Comparison of ENCODE assay signal across 29 mouse cellular contexts in genomic region chr6:86176236-86176635, GRCm38 (mm10). TPM values are rescaled to one million over a fixed set of nuclear protein-coding genes. Genes with fewer than 3 reads are reported as not detected.
DNase-seq lines count a peak whose midpoint lies in the region; ATAC-seq and TF ChIP-seq lines count a peak whose summit lies in the region.
"Had no signal": no experiment of that assay in that cellular context is flagged by ENCODE, and none has a peak within 500 bp of the region (broad histone marks: within the 10 kb centered on the region; RNA-seq: fewer than 3 reads in every experiment).

No protein-coding gene starts in this region.

- H3K27me3 ChIP-seq in lung, postnatal 0 days (replicated peaks; ENCODE audit: insufficient read depth, low read length) = no peaks in the 10 kb centered on the region
- H3K27me3 ChIP-seq: embryonic facial prominence, embryonic 12.5 days; forebrain, embryonic 12.5 days; heart, embryonic 13.5 days; limb, embryonic 12.5 days; midbrain, embryonic 15.5 days; stomach, embryonic 15.5 days had no signal

- no peak overlapping the region for H3K9ac ChIP-seq in lung, postnatal 0 days (replicated peaks; ENCODE audit: low read depth)
- H3K9ac ChIP-seq: embryonic facial prominence, embryonic 12.5 days; forebrain, embryonic 12.5 days; forebrain, postnatal 0 days; heart, embryonic 13.5 days; limb, embryonic 12.5 days; liver, embryonic 15.5 days; midbrain, embryonic 15.5 days; stomach, embryonic 15.5 days had no signal

- no peaks in the 10 kb centered on the region for H3K4me1 ChIP-seq in lung, postnatal 0 days (ENCODE audit: insufficient read depth, low read depth, low read length)
- peaks cover 5% of the 10 kb centered on the region for H3K4me1 ChIP-seq in lung, adult 2 months (ENCODE audit: control insufficient read depth, insufficient read depth, low read length)
- H3K4me1 ChIP-seq in embryonic fibroblast, embryonic 13.5 days (ENCODE audit: control insufficient read depth, insufficient read depth, low read length) = peaks cover 5% of the 10 kb centered on the region; the same call in 1 of the 2 replicates
- H3K4me1 ChIP-seq: forebrain, embryonic 12.5 days; heart, embryonic 13.5 days; midbrain, embryonic 15.5 days; stomach, embryonic 15.5 days had no signal

- DNase-seq in kidney, adult 9 months = peak; percentile 20
- no peak for DNase-seq in kidney, postnatal 25 days
- DNase-seq in lung, postnatal 0 days (ENCODE audit: low spot score) = peak; percentile 54
- DNase-seq in lung, adult 2 months = no peak
- DNase-seq in adipocyte (ENCODE audit: low spot score) = peak; percentile 28
- DNase-seq in heart, postnatal 10 days = no peak
- DNase-seq: adrenal gland, postnatal 10 days; cerebellum, adult 8-10 months; cerebellum, postnatal 36 days; forebrain, postnatal 0 days; gastrocnemius, postnatal 10 days; heart, postnatal 14 days; kidney, adult 11 months; kidney, postnatal 10 days; lung, postnatal 10 days; right cerebral cortex, postnatal 25 days had no signal

- H3K9me3 ChIP-seq in lung, postnatal 0 days (ENCODE audit: low read length) = no peaks in the 10 kb centered on the region
- H3K9me3 ChIP-seq: embryonic facial prominence, embryonic 12.5 days; forebrain, embryonic 12.5 days; heart, embryonic 13.5 days; limb, embryonic 12.5 days; liver, embryonic 15.5 days; midbrain, embryonic 15.5 days; stomach, embryonic 15.5 days had no signal

- no peak overlapping the region for H3K27ac ChIP-seq in lung, postnatal 0 days (ENCODE audit: low read length)
- peak overlapping the region; percentile 6; the same call in 1 of the 2 replicates for H3K27ac ChIP-seq in embryonic fibroblast, embryonic 13.5 days (ENCODE audit: insufficient read depth, low read length)
- H3K27ac ChIP-seq: embryonic facial prominence, embryonic 12.5 days; forebrain, embryonic 12.5 days; heart, embryonic 13.5 days; left cerebral cortex, adult 2 months; liver, embryonic 15.5 days; midbrain, embryonic 15.5 days; stomach, embryonic 15.5 days had no signal

- no peak overlapping the region for H3K4me2 ChIP-seq in lung, postnatal 0 days (replicated peaks; ENCODE audit: low read depth, low read length)
- H3K4me2 ChIP-seq: embryonic facial prominence, embryonic 12.5 days; forebrain, embryonic 12.5 days; heart, embryonic 13.5 days; limb, embryonic 12.5 days; liver, embryonic 15.5 days; midbrain, embryonic 15.5 days; stomach, embryonic 15.5 days had no signal

- no peak overlapping the region for H3K4me3 ChIP-seq in lung, postnatal 0 days (ENCODE audit: low read depth, low read length)
- no peak overlapping the region for H3K4me3 ChIP-seq in lung, adult 2 months (replicated peaks; ENCODE audit: extremely low read depth, low read depth, low read length)
- no peak overlapping the region for H3K4me3 ChIP-seq in embryonic fibroblast, embryonic 13.5 days (ENCODE audit: insufficient read depth, low read length)
- H3K4me3 ChIP-seq: embryonic facial prominence, embryonic 12.5 days; forebrain, embryonic 12.5 days; heart, embryonic 13.5 days; left cerebral cortex, adult 2 months; limb, embryonic 12.5 days; liver, embryonic 15.5 days; midbrain, embryonic 15.5 days; stomach, embryonic 15.5 days had no signal

- TF ChIP-seq EP300 in lung, postnatal 0 days (IDR thresholded peaks at IDR 0.05) = no peak

- no peak for ATAC-seq in lung, postnatal 0 days
- no peak for ATAC-seq in frontal cortex, adult (ENCODE audit: low TSS enrichment)
- ATAC-seq: activated CD4-positive, CD25-positive, alpha-beta regulatory T cell, adult 4 months; forebrain, postnatal 0 days; hindbrain, embryonic 16.5 days; midbrain, embryonic 15.5 days had no signal

- TF ChIP-seq CTCF in lung, postnatal 0 days (IDR thresholded peaks at IDR 0.05) = no peak
- no peak for TF ChIP-seq CTCF in lung, adult 2 months (IDR thresholded peaks at IDR 0.05; ENCODE audit: insufficient read depth, low read length)
- TF ChIP-seq CTCF in embryonic fibroblast, embryonic 13.5 days (IDR thresholded peaks at IDR 0.05; ENCODE audit: borderline replicate concordance, insufficient read depth, low read length) = no peak

- 35% methylated on average over 5 of the region's 5 CpGs for WGBS in lung, postnatal 0 days
- 42% methylated on average over 5 of the region's 5 CpGs for WGBS in lung, adult 2 months

- intact Hi-C loops in heart, postnatal 10 days (cut with DNase I) = no loop called here

- TF ChIP-seq POLR2A in lung, adult 2 months (IDR thresholded peaks at IDR 0.05; ENCODE audit: borderline replicate concordance, extremely low read depth, low read depth, low read length) = no peak
- TF ChIP-seq POLR2A in embryonic fibroblast, embryonic 13.5 days (IDR thresholded peaks at IDR 0.05; ENCODE audit: low read depth, low read length) = no peak

- no peaks in the 10 kb centered on the region for H3K36me3 ChIP-seq in lung, postnatal 0 days (ENCODE audit: insufficient read depth, low read length)
- H3K36me3 ChIP-seq: embryonic facial prominence, embryonic 12.5 days; forebrain, embryonic 12.5 days; heart, embryonic 13.5 days; limb, embryonic 12.5 days; liver, embryonic 15.5 days; midbrain, embryonic 15.5 days; stomach, embryonic 15.5 days had no signal

RNA-seq across cellular contexts. Expression of gene Tgfa, which starts 18.8 kb away (rescaled TPM):
- 1.9 and 2.3 TPM in 2 replicates for polyA plus RNA-seq in lung, postnatal 0 days (2015; fragmentation: Nextera tagmentation; extraction: Ambion mirVana)
- 8.2 and 11.2 TPM in 2 replicates for polyA plus RNA-seq in lung, adult 2 months (2012; rRNA removed)
- polyA plus RNA-seq in embryonic fibroblast, embryonic 13.5 days (2011; ENCODE audit: insufficient read length, low read depth, missing spikeins) = 0.42 and 0.85 TPM in 2 replicates
- 1 to 10 TPM; 1.5 to 2.1 TPM for total RNA-seq in heart, postnatal 10 days (2021)
- total RNA-seq: CH12.LX had no signal
- polyA plus RNA-seq: activated CD4-positive, CD25-positive, alpha-beta regulatory T cell, adult 4 months had no signal

Comparison
In these comparisons a context has a peak if more than half of its experiments do, and no peak if none do; other contexts are left out.
1. DNase-seq: peak in kidney, adult 9 months (single experiment), lung, postnatal 0 days (single experiment) and adipocyte (single experiment); none in kidney, postnatal 25 days (0 of 2), lung, adult 2 months (single experiment) and heart, postnatal 10 days (0 of 2).